Mouse (Mus musculus) liver, adult 2 months (tissue): ENCODE data around the gene Rassf8. TPM values are rescaled to one million over a fixed set of nuclear protein-coding genes. Genes with fewer than 3 reads are reported as not detected.
A peak's percentile ranks its signal among the peaks of the same experiment; 100 is the strongest.

Experiments used
- DNase-seq: peaks from one replicate; pipeline ENCODE4 v3.0.0-alpha.2; 2011; ENCODE audit warnings: low read depth, low spot score; ENCODE audit errors: extremely low read depth
- H3K27ac ChIP-seq: fragments of 200-500 bp; replicated peaks from 2 replicates; pipeline ENCODE4 v1.5.1; 2012; ENCODE audit warnings: low read depth, mild to moderate bottlenecking, control low read depth, inconsistent platforms, low read length; ENCODE audit not compliant: insufficient read depth
- H3K27me3 ChIP-seq: fragments of 200-500 bp; 2 replicates; pipeline ENCODE4 v1.6.1; 2012; ENCODE audit warnings: mild to moderate bottlenecking, moderate library complexity, low read length, inconsistent platforms; ENCODE audit not compliant: control insufficient read depth, insufficient read depth
- H3K36me3 ChIP-seq: fragments of 200-500 bp; 2 replicates; pipeline ENCODE4 v1.6.1; 2012; ENCODE audit warnings: low read length, inconsistent platforms; ENCODE audit not compliant: control insufficient read depth, insufficient read depth
- H3K4me1 ChIP-seq: fragments of 200-500 bp; 2 replicates; pipeline ENCODE4 v1.6.1; 2011; ENCODE audit warnings: low read length; ENCODE audit not compliant: control insufficient read depth, insufficient read depth
- H3K4me3 ChIP-seq: fragments of 200-500 bp; 2 replicates; pipeline ENCODE4 v1.5.1; 2011; ENCODE audit warnings: low read depth, mild to moderate bottlenecking, control low read depth, low read length, moderate library complexity; ENCODE audit not compliant: insufficient read depth
- H3K79me2 ChIP-seq: fragments of 200-500 bp; 2 replicates; pipeline ENCODE4 v1.6.1; 2012; ENCODE audit warnings: inconsistent platforms, mild to moderate bottlenecking, low read length, moderate library complexity; ENCODE audit not compliant: control insufficient read depth, insufficient read depth
- H3K9ac ChIP-seq: fragments of 200-500 bp; 2 replicates; pipeline ENCODE4 v1.6.1; 2012; ENCODE audit warnings: low read depth, mild to moderate bottlenecking, control low read depth, inconsistent platforms, low read length
- CTCF ChIP-seq: fragments of 200-500 bp; IDR thresholded peaks from 2 replicates; pipeline ENCODE4 v1.5.1; 2011; ENCODE audit warnings: low read depth, low read length, control low read depth
- POLR2A ChIP-seq: fragments of 200-500 bp; IDR thresholded peaks from 2 replicates; pipeline ENCODE4 v1.6.1; 2011; ENCODE audit warnings: low read length, control low read depth; ENCODE audit not compliant: insufficient read depth; ENCODE audit errors: extremely low read depth
- WGBS: fragments of 180-500 bp; shearing (Covaris S2); methylation state at CpG from one replicate; pipeline ENCODE4 v1.1.7; 2018; 5-methylcytosine and 5-hydroxymethylcytosine counted together
- polyA plus RNA-seq: library from polyadenylated mRNA; depleted of rRNA; stranded (reverse); fragments of >200 nt; gene quantifications from 2 replicates; pipeline ENCODE4 v1.2.3, GENCODE M21; 2012
- total RNA-seq: library from RNA; depleted of rRNA; stranded (reverse); fragments of >200 nt; gene quantifications from 2 replicates; pipeline ENCODE4 v1.2.3, GENCODE M21; 2014

The Rassf8 gene
- total and polyA plus RNA-seq, 2 experiments = 19.5 to 30.0 TPM

DNA sequence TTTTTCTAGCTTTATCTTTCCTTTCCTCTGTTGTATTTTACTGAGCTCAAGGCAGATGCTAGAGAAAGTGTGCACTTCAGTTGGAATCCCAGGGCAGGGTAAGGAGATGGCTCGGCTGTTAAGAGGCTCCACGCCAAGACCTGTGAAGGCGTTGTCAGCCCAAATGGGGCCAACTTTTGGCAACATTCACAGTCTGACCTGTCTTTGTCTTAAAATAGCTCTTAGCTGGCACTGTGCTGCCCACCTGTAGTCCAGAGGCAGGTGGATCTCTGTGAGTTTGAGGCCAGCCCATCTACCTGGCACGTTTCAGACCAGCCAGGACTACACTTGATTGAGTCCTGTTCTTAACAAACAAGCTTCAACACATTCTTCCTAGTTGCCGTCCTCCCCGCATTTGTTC lies 7.9 kb downstream of the Rassf8 start:
- peaks cover 50% of the 10 kb centered on the region; the same call in 1 of the 2 replicates for H3K79me2 ChIP-seq
- no peaks in the 10 kb centered on the region for H3K27me3 ChIP-seq
- no peaks in the 10 kb centered on the region; the same call in 1 of the 2 replicates for H3K36me3 ChIP-seq
- TF ChIP-seq POLR2A = no peak
- no peak for TF ChIP-seq CTCF
- WGBS = 65% methylated on average over 6 of the region's 6 CpGs
- no peak overlapping the region for H3K9ac ChIP-seq
- no peak overlapping the region for H3K27ac ChIP-seq
- DNase-seq = no peak
- H3K4me3 ChIP-seq = no peak overlapping the region
- H3K4me1 ChIP-seq = peaks cover 42% of the 10 kb centered on the region

DNA sequence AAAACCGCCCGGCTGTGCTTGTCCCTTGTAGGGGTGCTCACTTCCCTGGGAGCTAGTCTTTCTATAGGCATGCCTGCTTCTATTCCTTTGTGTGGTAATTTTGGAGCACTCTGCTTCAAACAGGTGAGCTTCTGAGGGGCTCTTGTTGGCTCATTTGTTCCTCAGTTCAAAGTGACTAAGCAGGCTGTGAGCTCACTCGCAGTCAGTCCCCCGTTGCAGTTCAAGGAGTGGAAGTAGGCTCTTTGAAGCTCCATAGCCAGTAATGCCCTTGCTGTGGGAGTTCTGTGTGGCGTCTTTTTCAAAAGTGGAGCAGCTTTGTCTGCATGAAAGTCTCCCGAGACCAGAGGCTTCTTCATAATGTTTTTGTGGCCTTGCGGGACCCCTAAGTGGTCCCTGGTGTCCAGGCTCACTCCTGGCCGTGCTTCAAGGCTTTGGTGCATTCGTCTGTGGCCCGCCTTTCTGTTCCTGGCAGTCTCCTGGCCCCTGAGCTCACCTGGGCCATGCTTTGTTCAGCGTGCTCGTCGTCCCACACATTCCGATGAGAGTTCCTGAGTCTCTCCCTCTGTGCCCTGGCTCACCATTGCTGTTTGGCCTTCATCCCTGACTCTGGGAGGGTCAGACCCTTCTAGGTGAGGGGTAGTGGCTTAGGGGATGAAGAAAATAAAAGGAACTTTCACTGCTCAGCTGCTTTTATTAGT lies 9.5 kb downstream of the Rassf8 start:
- Histone ChIP-seq H3K36me3 (no peaks in the 10 kb centered on the region; the same call in 1 of the 2 replicates), H3K79me2 (peaks cover 46% of the 10 kb centered on the region; the same call in 1 of the 2 replicates), H3K9ac (0 out of 2 replicates have a peak overlapping the region, but pooled peaks have one; percentile 1), H3K4me1 (peaks cover 55% of the 10 kb centered on the region), H3K27ac (peak overlapping the region; percentile 69), H3K4me3 (no peak overlapping the region), H3K27me3 (no peaks in the 10 kb centered on the region)
- 49% methylated on average over 14 of the region's 14 CpGs for WGBS
- peak; percentile 28 for DNase-seq
- TF ChIP-seq POLR2A = no peak
- TF ChIP-seq CTCF = no peak

DNA sequence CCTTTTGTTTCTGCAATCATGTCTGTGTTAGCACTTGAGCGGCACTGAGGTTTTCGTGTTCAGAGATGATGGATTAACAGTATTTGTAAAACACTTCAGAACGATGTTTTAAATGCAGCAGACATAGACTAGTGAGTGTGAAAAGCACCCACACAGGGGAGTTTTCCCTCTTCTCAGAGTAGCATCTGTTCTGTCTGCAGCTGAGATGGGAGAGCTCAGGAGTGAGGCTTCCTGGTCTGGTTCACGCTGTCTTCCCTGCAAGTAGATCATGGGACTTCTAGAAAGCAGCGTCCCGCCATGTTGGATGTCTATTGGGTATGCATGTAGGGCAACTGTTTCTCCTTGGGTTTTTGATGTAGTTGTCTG lies 10.1 kb downstream of the Rassf8 start:
- Histone ChIP-seq H3K36me3 (no peaks in the 10 kb centered on the region), H3K4me3 (no peak overlapping the region), H3K9ac (no peak overlapping the region), H3K27me3 (no peaks in the 10 kb centered on the region), H3K79me2 (peaks cover 44% of the 10 kb centered on the region; the same call in 1 of the 2 replicates), H3K27ac (peak overlapping the region; percentile 69), H3K4me1 (peaks cover 60% of the 10 kb centered on the region)
- peak; percentile 16 for DNase-seq
- TF ChIP-seq CTCF (no peak), POLR2A (no peak)
- 85% methylated on average over 6 of the region's 6 CpGs for WGBS

DNA sequence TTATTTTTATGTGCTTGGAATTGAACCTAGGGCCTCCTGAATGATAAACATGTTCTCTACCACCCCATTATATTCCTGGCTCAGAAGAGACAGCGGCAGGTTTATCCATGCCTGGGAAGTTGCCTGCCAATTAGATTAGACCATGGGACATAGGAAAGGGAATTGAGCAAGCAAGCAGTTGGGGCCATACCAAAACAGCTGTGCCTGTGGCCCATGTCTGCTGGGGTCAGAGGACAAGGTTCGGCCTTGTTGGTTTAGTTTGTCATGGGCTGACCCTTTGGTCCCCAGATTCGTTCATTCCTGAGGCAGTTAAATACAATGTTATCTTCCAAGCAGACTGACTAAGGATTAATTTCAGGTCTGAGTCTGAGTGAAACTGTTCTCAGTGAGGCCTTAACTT lies 10.8 kb downstream of the Rassf8 start:
- WGBS = 8% methylated on average over 3 of the region's 3 CpGs
- peak overlapping the region; percentile 77 for H3K9ac ChIP-seq
- TF ChIP-seq POLR2A (no peak), CTCF (no peak)
- H3K4me1 ChIP-seq = peaks cover 63% of the 10 kb centered on the region
- H3K4me3 ChIP-seq = no peak overlapping the region
- no peaks in the 10 kb centered on the region for H3K36me3 ChIP-seq
- H3K27ac ChIP-seq = peak overlapping the region; percentile 94
- peaks cover 46% of the 10 kb centered on the region; the same call in 1 of the 2 replicates for H3K79me2 ChIP-seq
- H3K27me3 ChIP-seq = no peaks in the 10 kb centered on the region
- peak; percentile 99 for DNase-seq

GRCm38 (mm10) chr6:145758685-145759084 lies 12.1 kb downstream of the Rassf8 start:
- Histone ChIP-seq H3K36me3 (no peaks in the 10 kb centered on the region), H3K4me1 (peaks cover 63% of the 10 kb centered on the region), H3K9ac (0 out of 2 replicates have a peak overlapping the region, but pooled peaks have one; percentile 0), H3K79me2 (peaks cover 52% of the 10 kb centered on the region; the same call in 1 of the 2 replicates), H3K4me3 (no peak overlapping the region), H3K27me3 (no peaks in the 10 kb centered on the region), H3K27ac (peak overlapping the region; percentile 94)
- 26% methylated on average over 10 of the region's 10 CpGs for WGBS
- peak; percentile 82 for DNase-seq
- TF ChIP-seq POLR2A (no peak), CTCF (no peak)

GRCm38 (mm10) chr6:145759432-145759831 lies 12.9 kb downstream of the Rassf8 start:
- H3K36me3 ChIP-seq = no peaks in the 10 kb centered on the region
- no peak overlapping the region for H3K4me3 ChIP-seq
- 7% methylated on average over 2 of the region's 2 CpGs for WGBS
- H3K27ac ChIP-seq = peak overlapping the region; percentile 94
- TF ChIP-seq POLR2A = no peak
- TF ChIP-seq CTCF = no peak
- no peak overlapping the region for H3K9ac ChIP-seq
- H3K27me3 ChIP-seq = no peaks in the 10 kb centered on the region
- peaks cover 54% of the 10 kb centered on the region; the same call in 1 of the 2 replicates for H3K79me2 ChIP-seq
- H3K4me1 ChIP-seq = peaks cover 68% of the 10 kb centered on the region
- DNase-seq = peak; percentile 59
